Mouse (Mus musculus): Measurements from ENCODE around the gene Pak1ip1.

Pak1ip1 gene

DNA sequence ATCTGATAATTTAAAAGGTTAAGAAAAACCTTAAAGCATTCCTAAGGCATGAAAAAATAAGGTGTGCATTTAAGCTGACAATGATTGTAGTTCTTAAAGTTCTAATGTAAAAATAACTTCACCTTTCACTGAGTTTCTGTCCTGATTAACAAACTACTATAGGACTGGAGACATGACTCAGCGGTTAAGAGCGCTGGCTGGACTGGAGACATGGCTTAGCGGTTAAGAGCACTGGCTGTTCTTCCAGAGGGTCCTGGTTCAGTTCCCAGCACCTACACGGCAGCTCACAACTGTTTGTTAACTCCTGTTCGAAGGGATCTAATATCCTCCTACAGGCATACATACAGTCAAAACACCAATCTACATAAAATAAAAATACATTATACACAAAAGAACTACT lies 1.2 kb downstream of the Pak1ip1 start:
- in situ Hi-C loops (cut with MseI, MboI): no loop called here

DNA sequence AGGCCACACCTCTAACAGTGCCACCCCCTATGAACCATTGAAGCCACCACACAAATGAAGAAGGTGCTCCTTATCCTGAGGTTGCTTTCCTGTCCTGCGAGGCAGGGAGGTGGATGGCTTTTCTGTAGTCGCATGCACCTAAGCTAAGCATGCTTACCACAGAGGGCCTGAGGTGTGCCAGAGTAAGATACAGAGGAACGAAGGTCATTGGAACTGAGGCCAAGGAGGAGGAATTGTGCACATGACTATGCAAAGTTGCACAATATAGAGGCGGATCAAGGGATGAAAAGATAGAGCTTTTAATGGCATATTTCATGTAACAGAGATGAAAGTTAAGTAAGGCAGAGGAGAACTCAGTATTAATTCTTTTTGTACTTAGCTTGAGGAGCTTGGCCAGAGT lies 5.4 kb downstream of the Pak1ip1 start:
- in situ Hi-C loops (cut with MseI, MboI): no loop called here

DNA sequence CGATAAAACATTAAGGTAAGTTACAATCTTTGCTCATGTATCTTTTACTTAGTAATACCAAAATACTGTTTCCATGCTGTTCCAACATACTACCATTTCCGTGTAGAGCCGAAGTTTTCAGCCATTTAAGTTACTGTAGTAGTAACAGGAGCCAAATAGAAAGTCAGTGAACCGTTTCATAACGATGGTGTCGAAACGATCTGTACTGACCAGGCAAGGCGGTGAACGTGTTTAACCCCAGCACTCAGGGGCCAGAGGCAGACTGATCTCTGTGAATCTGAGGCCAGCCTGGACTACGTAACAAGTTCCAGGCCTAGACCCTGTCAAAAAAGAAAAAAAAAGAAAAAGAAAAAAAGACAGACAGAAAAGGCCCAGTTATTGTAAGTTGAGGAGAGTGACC lies 7.4 kb downstream of the Pak1ip1 start:
- in situ Hi-C loops (cut with MseI, MboI): no loop called here

DNA sequence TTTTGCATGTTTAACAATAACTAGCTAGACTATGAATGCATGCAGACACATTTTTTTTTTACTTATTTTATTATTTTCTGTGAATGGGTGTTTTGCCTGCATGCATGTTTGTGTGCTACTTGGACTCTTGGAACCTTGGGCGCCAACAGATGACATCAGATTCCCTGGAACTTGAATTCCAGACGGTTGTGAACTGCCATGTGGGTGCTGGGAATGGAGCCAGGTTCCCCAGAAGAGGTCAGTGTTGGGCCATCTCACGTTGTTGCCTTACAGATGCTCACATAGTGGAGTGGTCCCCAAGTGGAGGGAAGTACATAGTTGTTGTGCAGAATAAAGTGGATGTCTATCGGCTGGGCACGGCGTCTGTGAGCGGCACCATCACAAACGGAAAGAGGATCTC lies 8.1 kb downstream of the Pak1ip1 start:
- in situ Hi-C loops (cut with MseI, MboI): no loop called here

DNA sequence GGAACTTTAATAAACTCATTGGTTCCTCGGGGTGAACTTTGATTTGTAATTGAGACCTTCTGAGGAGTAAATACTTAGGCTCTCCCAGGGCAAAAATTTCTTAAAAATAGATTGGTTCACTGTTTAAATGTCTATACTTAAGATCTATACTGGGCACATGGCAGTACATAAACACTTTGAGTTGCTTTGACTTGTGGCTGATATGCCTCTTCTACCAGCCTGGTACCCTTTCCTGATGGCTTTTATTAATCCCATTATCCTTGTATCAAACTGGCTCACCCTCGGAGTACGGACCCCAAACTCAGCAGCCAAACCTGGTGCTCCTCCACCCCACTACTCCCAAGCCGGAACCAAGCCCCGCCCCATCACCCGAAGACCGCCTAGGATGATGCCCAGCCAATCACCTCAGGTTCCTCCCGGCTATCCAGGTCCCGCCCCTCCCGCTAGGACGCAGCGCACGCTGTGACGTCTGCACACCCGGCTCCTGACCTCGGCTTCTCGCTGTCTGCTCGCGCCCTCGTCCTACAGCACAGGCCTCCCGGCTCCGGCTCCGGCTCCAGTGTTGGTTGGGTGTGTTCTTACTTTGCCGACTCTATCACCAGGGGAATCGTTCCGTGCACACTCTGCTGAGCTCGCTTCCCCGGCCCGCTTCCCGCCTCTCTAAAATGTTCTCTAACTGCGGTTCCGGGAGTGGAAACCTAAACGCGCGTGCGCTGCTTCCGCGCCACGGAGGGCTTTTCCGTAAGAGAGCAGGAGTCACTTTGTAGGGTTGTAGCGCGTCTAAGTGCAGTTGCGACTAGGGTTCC lies 15.2 kb downstream of the Pak1ip1 start, which contains the start of gene Tmem14c:
TSS of gene Tmem14c (plus strand) at position 464 of the 806 bp plus-strand sequence.
- in situ Hi-C loops (cut with MseI, MboI): no loop called here

DNA sequence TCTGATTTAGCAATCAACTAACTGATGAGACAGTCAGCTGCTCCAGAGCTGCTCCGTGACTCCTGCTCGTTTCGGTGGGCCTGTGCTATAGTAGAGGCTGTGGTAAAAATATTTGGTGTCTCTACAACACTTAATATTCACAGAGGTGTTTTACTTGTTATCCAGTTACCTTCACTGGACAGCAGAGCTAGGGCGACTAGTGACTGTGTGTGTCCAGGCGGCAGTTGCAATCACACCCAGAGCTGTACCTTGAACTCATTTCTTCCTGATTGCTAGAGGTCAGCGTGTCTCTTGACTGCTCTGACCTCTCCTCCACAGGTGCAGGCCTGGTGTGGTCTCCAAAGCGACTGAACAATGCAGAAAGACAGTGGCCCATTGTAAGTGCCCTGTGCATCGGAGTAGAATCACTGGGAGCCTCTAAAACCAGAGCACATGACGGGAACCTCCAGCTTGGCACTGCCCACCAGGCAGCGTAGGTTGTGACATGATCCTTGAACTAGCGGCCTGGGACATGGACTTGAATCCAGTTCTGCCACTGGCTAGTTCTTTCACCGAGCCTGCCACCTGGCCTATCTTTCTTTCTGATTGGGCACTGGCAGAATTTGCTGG lies 16.1 kb downstream of the Pak1ip1 start:
- in situ Hi-C loops (cut with MseI, MboI): no loop called here

DNA sequence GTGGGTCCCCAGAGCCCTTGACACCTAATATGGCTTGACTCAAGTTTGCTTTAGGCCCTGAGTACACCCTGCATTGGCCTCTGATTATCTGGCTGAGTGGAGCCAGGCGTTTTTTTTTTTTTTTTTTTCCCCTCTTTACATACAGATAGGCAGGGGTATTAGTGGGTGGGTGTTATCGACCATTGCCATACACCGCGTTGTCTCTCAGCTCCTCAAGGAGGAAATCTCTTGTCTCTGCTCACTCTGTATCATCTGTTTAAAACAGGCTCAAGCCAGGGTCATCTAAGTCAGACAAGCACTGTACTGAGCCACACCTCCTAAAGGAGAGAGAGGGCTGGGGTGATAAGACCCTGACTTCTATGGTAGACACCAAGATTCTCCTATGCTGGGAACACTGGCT lies 17.0 kb downstream of the Pak1ip1 start:
- in situ Hi-C loops (cut with MseI, MboI): no loop called here

DNA sequence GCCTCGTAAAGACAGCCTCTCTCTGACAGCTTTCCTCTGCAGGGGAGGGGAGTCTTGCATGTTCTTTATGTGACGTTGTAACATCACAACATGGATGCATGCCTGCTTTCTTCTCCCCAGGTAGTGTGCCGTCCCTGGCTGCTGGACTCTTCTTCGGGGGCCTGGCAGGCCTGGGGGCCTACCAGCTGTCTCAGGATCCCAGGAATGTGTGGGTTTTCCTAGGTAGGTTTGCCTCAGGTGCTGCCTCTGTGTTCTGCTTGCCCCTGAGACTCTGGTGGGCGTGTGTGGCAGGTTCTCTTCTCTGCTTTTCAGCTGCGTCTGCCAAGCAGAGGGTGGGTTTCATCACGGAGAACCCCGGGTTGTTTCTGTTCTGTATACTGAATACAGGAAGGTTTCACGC lies 17.4 kb downstream of the Pak1ip1 start:
- in situ Hi-C loops (cut with MseI, MboI): no loop called here

DNA sequence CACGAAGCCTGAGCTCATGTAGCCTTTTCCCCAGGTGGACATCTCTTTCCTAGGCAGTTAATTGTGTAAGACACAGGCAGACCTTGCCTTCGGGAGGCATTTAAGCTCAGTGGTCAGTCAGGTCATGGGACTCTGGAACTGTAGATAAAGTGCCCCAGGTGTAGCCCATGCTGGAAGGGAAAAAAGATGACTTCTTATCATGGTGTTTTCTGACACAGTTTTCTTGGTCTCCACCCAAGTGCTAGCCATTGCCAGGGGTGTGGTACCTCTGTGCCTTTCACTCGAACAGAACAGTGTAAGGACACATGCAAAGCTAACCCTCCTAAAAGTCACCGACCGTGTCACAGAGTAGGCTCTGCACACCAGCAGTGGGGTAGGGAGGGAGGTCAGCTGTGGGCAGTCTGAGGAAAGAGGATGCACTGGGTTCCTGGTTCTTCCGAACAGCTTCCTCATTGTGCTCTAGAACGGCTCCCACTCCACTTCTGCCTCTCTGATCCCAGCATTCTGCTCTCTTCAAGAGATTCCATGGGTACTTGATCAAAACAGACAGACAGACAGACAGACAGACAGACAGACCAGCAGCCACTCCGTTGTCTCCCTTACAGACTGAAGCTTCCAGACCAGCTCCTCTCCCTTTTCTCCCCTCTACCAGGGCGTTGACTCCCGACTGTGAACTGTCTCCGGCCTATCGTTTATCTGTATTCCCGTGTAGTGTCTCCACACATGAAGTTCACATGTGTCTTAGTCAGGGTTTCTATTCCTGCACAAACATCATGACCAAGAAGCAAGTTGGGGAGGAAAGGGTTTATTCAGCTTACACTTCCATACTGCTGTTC lies 18.2 kb downstream of the Pak1ip1 start:
- in situ Hi-C loops (cut with MseI, MboI): no loop called here

DNA sequence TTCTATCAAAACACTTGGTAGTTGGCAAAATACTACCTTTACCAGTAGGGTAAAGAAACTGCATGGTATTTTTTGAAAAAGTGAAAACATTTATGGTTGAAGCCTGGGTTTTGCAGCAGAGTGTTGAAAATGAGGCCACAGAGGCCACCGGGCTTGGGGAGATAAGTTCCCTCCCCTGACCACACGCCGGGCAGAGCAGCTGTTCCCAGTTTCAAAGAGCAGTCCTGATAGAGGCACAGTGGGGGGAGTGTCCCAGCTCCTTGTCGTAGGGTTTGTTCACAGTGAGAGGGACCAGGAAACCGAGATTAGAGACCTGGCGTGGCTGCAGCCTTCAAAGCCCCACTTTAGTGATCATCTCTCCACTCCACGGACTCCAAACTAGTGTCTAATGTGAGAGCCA lies 19.7 kb downstream of the Pak1ip1 start:
- in situ Hi-C loops (cut with MseI, MboI): no loop called here

DNA sequence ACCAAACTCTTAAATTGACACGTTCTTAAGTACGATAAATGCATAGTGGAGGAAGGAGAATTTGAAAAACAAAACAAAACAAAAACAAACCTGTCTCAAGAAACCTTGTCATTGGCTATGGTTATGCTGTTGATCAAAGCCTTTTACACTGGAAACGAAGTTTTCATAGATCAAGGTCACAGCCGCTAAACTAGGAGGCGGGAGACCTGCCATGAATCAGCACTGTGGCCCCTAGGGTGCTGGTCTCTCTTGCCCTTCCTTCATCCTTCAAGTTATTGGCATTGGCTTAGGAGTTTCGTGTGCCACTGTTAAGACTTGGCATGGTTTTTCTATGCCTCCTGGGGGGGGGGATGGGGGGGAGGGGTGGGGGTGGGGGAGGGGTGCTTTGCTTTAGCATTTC lies 20.8 kb downstream of the Pak1ip1 start:
- in situ Hi-C loops (cut with MseI, MboI): no loop called here

DNA sequence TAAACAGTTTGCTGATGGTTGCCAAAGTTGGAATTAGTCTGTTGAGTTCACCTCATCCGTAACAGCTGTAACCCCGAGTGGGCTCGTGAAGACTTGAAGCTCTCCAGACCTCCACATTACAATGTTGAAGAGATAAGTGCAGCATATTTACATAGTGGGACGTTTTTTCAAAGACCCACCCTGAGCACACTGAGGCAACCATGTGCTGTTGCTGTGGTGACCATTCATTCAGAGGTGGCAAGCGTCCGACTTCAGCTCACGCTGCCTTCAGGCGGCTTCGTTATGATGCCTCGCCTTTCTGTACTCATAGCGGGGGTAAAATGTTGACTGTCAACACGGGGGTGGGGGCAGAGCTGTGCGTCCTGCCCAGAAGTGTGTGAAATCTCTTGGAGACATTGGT lies 21.3 kb downstream of the Pak1ip1 start:
- in situ Hi-C loops (cut with MseI, MboI): no loop called here

DNA sequence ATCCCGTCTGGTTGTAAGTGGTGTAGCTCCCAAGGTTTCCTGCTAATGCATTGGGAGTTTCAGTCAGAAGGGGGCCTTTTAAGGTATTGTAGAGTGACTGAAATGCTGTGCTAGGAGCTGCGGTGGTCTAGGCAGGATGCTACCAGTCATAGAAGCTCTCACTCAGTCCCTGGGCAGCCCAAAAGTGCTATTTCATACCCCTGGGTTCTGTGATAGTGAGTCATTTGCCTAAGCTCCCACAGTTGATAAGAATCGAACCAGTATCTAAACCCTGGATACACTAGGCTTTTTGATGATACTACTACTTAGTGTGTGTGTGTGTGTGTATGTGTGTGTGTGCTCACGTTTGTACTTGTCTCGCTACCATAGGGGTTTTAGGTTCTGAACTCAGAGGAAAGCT lies 29.3 kb downstream of the Pak1ip1 start:
- in situ Hi-C loops (cut with MseI, MboI): no loop called here

DNA sequence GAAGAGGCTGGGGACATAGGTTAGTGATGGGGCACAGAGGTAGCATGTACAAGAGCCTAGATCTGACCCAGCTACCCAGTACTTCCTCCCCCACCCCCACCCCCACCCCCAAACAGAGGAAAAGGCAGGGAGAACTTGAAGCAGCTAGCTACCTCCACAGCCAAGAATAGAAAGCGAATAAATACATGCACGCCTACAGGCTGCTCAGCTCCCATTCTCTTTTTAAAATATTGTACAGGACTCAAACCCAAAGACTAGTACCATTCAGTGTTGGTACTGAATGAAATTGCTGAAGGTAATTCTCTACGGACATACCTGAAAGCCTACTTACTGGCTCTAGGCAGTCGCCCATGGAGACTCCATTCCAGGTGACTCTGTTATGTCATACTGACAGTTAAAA lies 41.7 kb downstream of the Pak1ip1 start:
- in situ Hi-C loops (cut with MseI, MboI): no loop called here

DNA sequence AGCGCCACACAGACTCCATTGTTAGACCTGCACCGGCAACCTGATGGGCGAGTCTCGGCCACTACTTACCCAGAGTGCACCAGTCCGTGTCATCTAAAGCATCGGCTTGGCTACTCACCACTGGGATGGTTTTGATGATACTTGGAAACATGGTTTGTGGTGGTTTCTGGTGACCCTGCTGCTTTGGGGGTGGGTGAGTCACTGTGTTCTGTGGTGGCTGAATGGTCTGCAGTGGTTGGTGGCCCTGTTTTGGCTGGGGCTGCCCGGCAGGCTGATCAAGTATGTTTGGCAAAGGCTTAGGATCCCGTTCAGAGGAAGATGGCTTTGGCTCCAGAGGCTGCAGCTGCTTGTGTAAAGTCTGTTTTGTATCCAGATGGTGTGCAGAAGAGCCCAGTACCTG lies 45.1 kb downstream of the Pak1ip1 start:
- in situ Hi-C loops (cut with MseI, MboI): no loop called here

DNA sequence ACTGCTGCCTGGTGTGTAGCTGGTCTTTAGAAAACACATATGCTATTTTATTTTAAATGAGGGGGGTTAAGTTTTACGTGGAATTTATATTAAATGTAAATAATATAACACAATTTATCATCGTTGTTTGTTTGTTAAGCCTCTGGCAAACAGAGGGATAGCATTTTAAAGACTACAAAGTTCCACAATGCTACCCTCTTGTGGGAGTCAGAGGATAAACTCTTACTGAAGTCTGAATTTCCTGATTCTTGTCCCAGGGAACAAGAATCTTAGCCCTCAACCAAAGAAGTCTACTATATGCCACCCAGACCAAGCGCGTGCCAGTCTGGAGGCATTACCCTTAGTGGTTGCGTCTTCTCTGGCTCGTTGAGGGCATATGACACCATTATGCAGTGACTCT lies 46.5 kb downstream of the Pak1ip1 start:
- in situ Hi-C loops (cut with MseI, MboI): no loop called here

DNA sequence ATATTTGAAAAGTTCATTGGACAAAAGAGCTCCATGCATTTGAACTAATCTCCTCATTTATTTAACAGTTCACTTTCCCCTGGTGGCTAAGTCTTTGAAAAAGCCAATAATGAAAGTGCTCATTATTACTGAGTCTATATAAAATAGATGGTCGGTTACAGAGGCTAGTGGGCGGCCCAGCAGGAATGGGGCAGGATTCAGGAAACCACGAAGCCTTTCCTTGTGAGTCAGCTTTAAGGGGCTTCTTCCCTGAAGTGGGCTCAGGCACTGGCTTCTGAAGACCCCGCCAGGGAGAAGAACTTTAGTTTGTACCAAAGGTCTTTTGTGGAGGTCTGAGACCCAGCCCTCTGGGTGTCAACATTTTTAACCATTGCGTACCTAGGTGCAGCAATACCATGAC lies 51.1 kb downstream of the Pak1ip1 start:
- in situ Hi-C loops (cut with MseI, MboI): no loop called here

Data from mouse trophoblast stem cell (cell line).